ENCODE assay signal across 7 mouse cellular contexts in genomic region chr19:36408352-36409100, GRCm38 (mm10).
A peak's percentile ranks its signal among the peaks of the same experiment; 100 is the strongest.
DNase-seq lines count a peak whose midpoint lies in the region; ATAC-seq and TF ChIP-seq lines count a peak whose summit lies in the region.

No protein-coding gene starts in this region.

- no peak overlapping the region for H3K4me3 ChIP-seq in kidney, adult 2 months (ENCODE audit: insufficient read depth, low read depth, low read length)
- H3K4me3 ChIP-seq in intestine, embryonic 14.5 days (ENCODE audit: low read depth, low read length): no peak overlapping the region

- H3K4me1 ChIP-seq in kidney, adult 2 months (ENCODE audit: control insufficient read depth, insufficient read depth, low read length): peaks cover 7% of the 10 kb centered on the region; the same call in 1 of the 2 replicates
- no peaks in the 10 kb centered on the region for H3K4me1 ChIP-seq in intestine, embryonic 14.5 days (replicated peaks; ENCODE audit: control insufficient read depth, insufficient read depth, low read length)

- H3K27ac ChIP-seq in kidney, adult 2 months (ENCODE audit: insufficient read depth, low read depth, low read length): peak overlapping the region; percentile 21; the same call in 1 of the 2 replicates
- peak overlapping the region; percentile 43; the same call in 1 of the 2 replicates for H3K27ac ChIP-seq in intestine, embryonic 14.5 days (ENCODE audit: low read depth)

- H3K4me2 ChIP-seq in intestine, embryonic 14.5 days (ENCODE audit: low read length): peak overlapping the region; percentile 83; the same call in 1 of the 2 replicates

- WGBS in kidney, adult 2 months: 53% methylated on average over 10 of the region's 10 CpGs
- WGBS in intestine, embryonic 14.5 days: 48% methylated on average over 10 of the region's 10 CpGs

- H3K27me3 ChIP-seq in kidney, adult 2 months (replicated peaks; ENCODE audit: control insufficient read depth, insufficient read depth, low read length): no peaks in the 10 kb centered on the region
- peaks cover 13% of the 10 kb centered on the region for H3K27me3 ChIP-seq in intestine, embryonic 14.5 days (replicated peaks; ENCODE audit: control insufficient read depth, insufficient read depth, low read length)

- 0 out of 2 replicates have a peak, but pooled peaks have one; percentile 8 for ATAC-seq in intestine, embryonic 14.5 days (replicated peaks; ENCODE audit: low FRiP score, low TSS enrichment, low read depth)
- peak; percentile 54 for ATAC-seq in megakaryocyte-erythroid progenitor cell, adult 5-6 weeks (replicated peaks; ENCODE audit: low FRiP score, low TSS enrichment, poor library complexity, severe bottlenecking)

- no peaks in the 10 kb centered on the region for H3K36me3 ChIP-seq in kidney, adult 2 months (ENCODE audit: control insufficient read depth, insufficient read depth, low read length)
- no peaks in the 10 kb centered on the region for H3K36me3 ChIP-seq in intestine, embryonic 14.5 days (ENCODE audit: control insufficient read depth, insufficient read depth, low read length)

- TF ChIP-seq POLR2A in kidney, adult 2 months (IDR thresholded peaks at IDR 0.05; ENCODE audit: low read depth, low read length): no peak

- no peaks in the 10 kb centered on the region for H3K9me3 ChIP-seq in intestine, embryonic 14.5 days (ENCODE audit: control insufficient read depth, low read length)

- TF ChIP-seq CTCF in kidney, adult 2 months (conservative IDR thresholded peaks at IDR 0.05; ENCODE audit: insufficient read depth, insufficient read length, low read depth, low read length): no peak

- peak; percentile 76 for DNase-seq in kidney, adult 2 months
- no peak for DNase-seq in kidney, adult 18-20 months
- DNase-seq in brain, adult 2 months (ENCODE audit: low read depth, low spot score): peak; percentile 4
- no peak for DNase-seq in intestine, embryonic 14.5 days (ENCODE audit: low spot score)
- DNase-seq in urinary bladder, postnatal 4 days (ENCODE audit: low spot score in 2 of 2): no peak
- no peak for DNase-seq in frontal cortex, adult 2 months (ENCODE audit: extremely low spot score in 1 of 2, low spot score in 1 of 2)

- no peak overlapping the region for H3K9ac ChIP-seq in intestine, embryonic 14.5 days (ENCODE audit: low read length)

Comparison
In these comparisons a context has a peak if more than half of its experiments do, and no peak if none do; other contexts are left out.
1. DNase-seq: peak in kidney, adult 2 months (single experiment) and brain, adult 2 months (single experiment); none in kidney, adult 18-20 months (single experiment), intestine, embryonic 14.5 days (single experiment), urinary bladder, postnatal 4 days (0 of 2) and frontal cortex, adult 2 months (0 of 2).